Mouse (Mus musculus): Measurements from ENCODE around the gene Adam22. TPM values are rescaled to one million over a fixed set of nuclear protein-coding genes. Genes with fewer than 3 reads are reported as not detected.

Gene Adam22
- polyA plus RNA-seq (2012; rRNA removed): 1.3 and 1.5 TPM in 2 replicates

GRCm38 (mm10) chr5:8367614-8368327, at the start of gene Adam22:
Gene Adam22, minus strand, starts transcription at chr5:8368160.
- H3K27ac ChIP-seq (ENCODE audit: insufficient read depth, low read depth, low read length): no peak within 1 kb of the TSS
- H3K4me1 ChIP-seq (ENCODE audit: control insufficient read depth, insufficient read depth, low read length): no peaks in the 10 kb centered on the region; the same call in 1 of the 2 replicates
- no peak for TF ChIP-seq CTCF (conservative IDR thresholded peaks at IDR 0.05; ENCODE audit: insufficient read depth, insufficient read length, low read depth, low read length)
- TF ChIP-seq POLR2A (IDR thresholded peaks at IDR 0.05; ENCODE audit: low read depth, low read length): no peak
- H3K36me3 ChIP-seq (ENCODE audit: control insufficient read depth, insufficient read depth, low read length): no peaks in the 10 kb centered on the region
- no peaks in the 10 kb centered on the region for H3K27me3 ChIP-seq (replicated peaks; ENCODE audit: control insufficient read depth, insufficient read depth, low read length)
- peak; percentile 75 for DNase-seq
- 2% methylated on average over 55 of the region's 55 CpGs for WGBS
- peak within 1 kb of the TSS; percentile 73 for H3K4me3 ChIP-seq (ENCODE audit: insufficient read depth, low read depth, low read length)

- DNase-seq: no peak
- Histone ChIP-seq H3K27me3 (replicated peaks; ENCODE audit: control insufficient read depth, insufficient read depth, low read length) (no peaks in the 10 kb centered on the region), H3K4me3 (ENCODE audit: insufficient read depth, low read depth, low read length) (no peak overlapping the region), H3K36me3 (ENCODE audit: control insufficient read depth, insufficient read depth, low read length) (no peaks in the 10 kb centered on the region), H3K4me1 (ENCODE audit: control insufficient read depth, insufficient read depth, low read length) (no peaks in the 10 kb centered on the region), H3K27ac (ENCODE audit: insufficient read depth, low read depth, low read length) (no peak overlapping the region)
- TF ChIP-seq POLR2A (IDR thresholded peaks at IDR 0.05; ENCODE audit: low read depth, low read length) (no peak), CTCF (conservative IDR thresholded peaks at IDR 0.05; ENCODE audit: insufficient read depth, insufficient read length, low read depth, low read length) (no peak)
- 39% methylated on average over 1 of the region's 1 CpGs for WGBS
These were observed 49.5 kb upstream of the Adam22 start for GRCm38 (mm10) chr5:8417443-8417842.

GRCm38 (mm10) chr5:8416683-8417413, 48.9 kb upstream of the Adam22 start:
- H3K27me3 ChIP-seq (replicated peaks; ENCODE audit: control insufficient read depth, insufficient read depth, low read length): no peaks in the 10 kb centered on the region
- H3K36me3 ChIP-seq (ENCODE audit: control insufficient read depth, insufficient read depth, low read length): no peaks in the 10 kb centered on the region
- TF ChIP-seq CTCF (conservative IDR thresholded peaks at IDR 0.05; ENCODE audit: insufficient read depth, insufficient read length, low read depth, low read length): no peak
- no peak for TF ChIP-seq POLR2A (IDR thresholded peaks at IDR 0.05; ENCODE audit: low read depth, low read length)
- 78% methylated on average over 3 of the region's 3 CpGs for WGBS
- H3K4me3 ChIP-seq (ENCODE audit: insufficient read depth, low read depth, low read length): no peak overlapping the region
- H3K4me1 ChIP-seq (ENCODE audit: control insufficient read depth, insufficient read depth, low read length): no peaks in the 10 kb centered on the region
- no peak for DNase-seq
- H3K27ac ChIP-seq (ENCODE audit: insufficient read depth, low read depth, low read length): no peak overlapping the region

- no peak for TF ChIP-seq CTCF (conservative IDR thresholded peaks at IDR 0.05; ENCODE audit: insufficient read depth, insufficient read length, low read depth, low read length)
- no peak for TF ChIP-seq POLR2A (IDR thresholded peaks at IDR 0.05; ENCODE audit: low read depth, low read length)
- H3K27me3 ChIP-seq (replicated peaks; ENCODE audit: control insufficient read depth, insufficient read depth, low read length): no peaks in the 10 kb centered on the region
- H3K27ac ChIP-seq (ENCODE audit: insufficient read depth, low read depth, low read length): no peak overlapping the region
- no peak overlapping the region for H3K4me3 ChIP-seq (ENCODE audit: insufficient read depth, low read depth, low read length)
- no peaks in the 10 kb centered on the region for H3K4me1 ChIP-seq (ENCODE audit: control insufficient read depth, insufficient read depth, low read length)
- WGBS: 84% methylated on average over 4 of the region's 4 CpGs
- no peak for DNase-seq
- no peaks in the 10 kb centered on the region for H3K36me3 ChIP-seq (ENCODE audit: control insufficient read depth, insufficient read depth, low read length)
These were observed 40.8 kb upstream of the Adam22 start for GRCm38 (mm10) chr5:8408746-8409145.

- Histone ChIP-seq H3K27ac (ENCODE audit: insufficient read depth, low read depth, low read length) (no peak overlapping the region), H3K4me1 (ENCODE audit: control insufficient read depth, insufficient read depth, low read length) (no peaks in the 10 kb centered on the region), H3K4me3 (ENCODE audit: insufficient read depth, low read depth, low read length) (no peak overlapping the region), H3K27me3 (replicated peaks; ENCODE audit: control insufficient read depth, insufficient read depth, low read length) (no peaks in the 10 kb centered on the region), H3K36me3 (ENCODE audit: control insufficient read depth, insufficient read depth, low read length) (peaks cover 3% of the 10 kb centered on the region; the same call in 1 of the 2 replicates)
- WGBS: 90% methylated on average over 13 of the region's 13 CpGs
- no peak for TF ChIP-seq CTCF (conservative IDR thresholded peaks at IDR 0.05; ENCODE audit: insufficient read depth, insufficient read length, low read depth, low read length)
- TF ChIP-seq POLR2A (IDR thresholded peaks at IDR 0.05; ENCODE audit: low read depth, low read length): no peak
- DNase-seq: no peak
These were observed 29.8 kb upstream of the Adam22 start for GRCm38 (mm10) chr5:8397587-8398249.

- Histone ChIP-seq H3K4me1 (ENCODE audit: control insufficient read depth, insufficient read depth, low read length) (no peaks in the 10 kb centered on the region), H3K27ac (ENCODE audit: insufficient read depth, low read depth, low read length) (no peak overlapping the region), H3K4me3 (ENCODE audit: insufficient read depth, low read depth, low read length) (no peak overlapping the region), H3K36me3 (ENCODE audit: control insufficient read depth, insufficient read depth, low read length) (peaks cover 3% of the 10 kb centered on the region; the same call in 1 of the 2 replicates), H3K27me3 (replicated peaks; ENCODE audit: control insufficient read depth, insufficient read depth, low read length) (no peaks in the 10 kb centered on the region)
- DNase-seq: no peak
- WGBS: 70% methylated on average over 1 of the region's 1 CpGs
- TF ChIP-seq POLR2A (IDR thresholded peaks at IDR 0.05; ENCODE audit: low read depth, low read length) (no peak), CTCF (conservative IDR thresholded peaks at IDR 0.05; ENCODE audit: insufficient read depth, insufficient read length, low read depth, low read length) (no peak)
These were observed 26.1 kb upstream of the Adam22 start for GRCm38 (mm10) chr5:8393891-8394583.

All from kidney, adult 2 months (tissue).